Mouse (Mus musculus) megakaryocyte, adult 5-6 weeks (primary cell): Measurements from ENCODE around the gene Lrcol1. TPM values are rescaled to one million over a fixed set of nuclear protein-coding genes. Genes with fewer than 3 reads are reported as not detected.

Source experiments
- ATAC-seq: 2 replicates; pipeline ENCODE4 v1.8.0; 2016; ENCODE audit warnings: mild to moderate bottlenecking, inconsistent platforms; ENCODE audit not compliant: poor library complexity, severe bottlenecking
- total RNA-seq, 2 experiments: library from RNA; stranded (forward) in 1 of 2; stranded (reverse) in 1 of 2; fragments of 153-499, 151-499 nt in 1 of 2; fragments of 221-1000, 200-1000 nt in 1 of 2; gene quantifications; 2 replicates each; pipeline versions ENCODE4 v1.2.3 to v1.2.4; 2015 to 2017

Gene Lrcol1
- total RNA-seq (2015) (not detected in 2 replicates), total RNA-seq (2017) (not detected in 2 replicates)

GRCm38 (mm10) chr5:110344524-110344923 lies at the start of gene Lrcol1:
Lrcol1 (plus strand) TSS chr5:110344730.
- ATAC-seq: no peak

GRCm38 (mm10) chr5:110296637-110297036 lies 47.9 kb upstream of the Lrcol1 start:
- ATAC-seq: no peak

GRCm38 (mm10) chr5:110300591-110300990 lies 43.9 kb upstream of the Lrcol1 start:
- ATAC-seq: no peak

DNA sequence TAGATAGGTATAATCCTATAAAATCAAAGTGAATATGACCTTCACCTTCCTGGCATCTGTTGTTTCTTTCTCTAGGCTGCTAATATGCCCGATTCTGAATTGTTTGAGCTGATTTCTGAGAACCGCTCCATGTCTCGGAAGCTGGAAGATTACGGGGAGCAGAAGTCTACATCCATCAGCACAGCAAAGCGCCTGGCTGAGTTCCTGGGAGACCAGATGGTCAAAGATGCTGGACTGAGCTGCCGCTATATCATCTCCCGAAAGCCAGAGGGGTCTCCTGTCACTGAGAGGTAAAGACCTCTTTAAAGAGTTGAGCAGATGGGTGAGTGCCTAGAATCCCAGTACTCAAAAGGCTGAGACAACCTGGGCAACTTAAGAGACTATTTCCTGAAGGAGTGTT lies 35.7 kb upstream of the Lrcol1 start:
- ATAC-seq: no peak

DNA sequence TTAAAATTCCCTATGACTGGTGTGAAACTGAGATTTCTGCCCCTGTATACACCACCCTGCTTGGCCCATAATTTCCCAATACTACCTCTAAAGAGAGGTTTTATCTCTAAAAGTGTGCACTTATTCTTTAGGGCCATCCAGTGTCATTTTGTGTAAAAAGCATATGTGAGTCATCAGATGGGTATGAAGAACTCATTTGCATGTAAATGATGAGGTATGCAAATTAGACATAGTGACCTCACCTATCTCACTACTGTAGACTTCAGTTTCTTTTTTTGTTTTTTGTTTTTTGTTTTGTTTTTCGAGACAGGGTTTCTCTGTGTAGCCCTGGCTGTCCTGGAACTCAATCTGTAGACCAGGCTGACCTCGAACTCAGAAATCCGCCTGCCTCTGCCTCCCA lies 31.4 kb upstream of the Lrcol1 start:
- no peak for ATAC-seq

DNA sequence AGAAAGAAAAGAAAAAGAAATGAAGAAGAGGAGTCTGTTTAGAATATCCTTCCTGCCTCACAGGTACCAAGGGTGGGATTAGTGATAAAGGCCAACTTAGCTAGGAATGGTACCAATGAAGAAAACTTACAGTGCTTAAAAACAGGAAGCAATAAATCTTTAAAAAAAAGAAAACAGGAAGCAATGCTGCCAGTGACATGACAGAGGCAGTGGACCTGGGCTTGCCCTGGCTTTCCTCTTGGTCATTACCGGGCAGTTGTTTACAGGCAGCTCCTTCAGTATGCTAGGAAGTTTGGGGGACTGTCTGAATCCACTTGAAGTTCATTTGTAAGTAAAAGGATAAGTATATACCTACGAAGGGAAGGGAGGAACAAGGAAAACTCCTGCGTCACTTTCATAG lies 14.0 kb upstream of the Lrcol1 start:
- ATAC-seq: peak; percentile 49; the same call in 1 of the 2 replicates

- no peak for ATAC-seq
Measured at GRCm38 (mm10) chr5:110338792-110339191, 5.7 kb upstream of the Lrcol1 start.

DNA sequence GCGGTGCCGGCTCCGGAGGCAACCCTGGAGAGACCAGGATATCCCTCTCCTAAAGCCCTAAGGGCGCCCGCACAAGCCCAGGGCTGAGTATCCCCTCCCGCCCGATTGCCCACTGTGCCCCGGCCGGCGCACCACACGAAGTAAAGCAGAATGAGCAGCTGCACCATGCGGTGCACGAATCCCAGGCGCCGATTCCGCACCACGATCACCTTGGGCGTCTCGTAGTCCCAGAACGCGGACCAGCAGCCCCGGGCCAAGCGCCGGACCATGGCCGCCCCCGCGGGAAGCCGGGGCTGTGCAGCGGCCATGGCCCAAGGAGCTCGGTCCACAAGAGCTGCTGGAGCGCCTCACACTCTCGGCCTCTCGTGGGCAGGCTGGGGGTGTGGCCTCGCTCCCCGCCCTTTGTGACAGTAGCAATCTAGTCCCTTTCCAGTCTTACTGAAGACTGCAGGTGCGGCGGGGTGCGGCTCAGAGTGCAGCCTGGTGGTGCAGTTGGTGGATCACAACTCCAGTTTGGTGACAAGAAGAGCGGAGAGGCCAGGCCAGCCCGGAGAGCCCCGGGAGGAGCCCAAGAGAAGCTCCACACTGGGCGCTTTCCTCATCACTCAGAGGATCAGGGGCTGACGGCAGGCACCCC lies 1.8 kb upstream of the Lrcol1 start, which contains the start of gene P2rx2:
P2rx2 (minus strand) TSS at position 565 of the 637 bp plus-strand sequence.
- ATAC-seq: peak; percentile 39; the same call in 1 of the 2 replicates

DNA sequence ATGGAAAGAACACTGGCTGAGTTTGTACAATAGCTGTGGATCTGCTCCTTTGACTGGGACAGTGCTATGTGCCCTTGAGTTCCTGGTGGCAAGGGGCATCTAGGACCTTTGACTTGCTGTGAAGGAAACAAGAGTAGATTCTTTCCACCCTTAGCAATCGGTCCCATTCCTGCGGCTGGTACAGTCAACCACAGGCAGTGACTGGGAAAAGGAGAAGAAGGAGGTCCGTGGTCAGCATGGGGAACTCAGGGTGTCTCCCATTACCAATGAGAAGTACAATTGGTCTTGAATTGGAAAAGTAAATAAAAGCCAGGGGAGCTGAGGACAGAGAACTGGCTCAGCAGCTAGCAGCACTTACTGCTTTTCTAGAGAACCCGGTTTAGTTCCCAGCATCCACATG lies 1.0 kb downstream of the Lrcol1 start:
- peak; percentile 53 for ATAC-seq

GRCm38 (mm10) chr5:110347006-110347405 lies 2.5 kb downstream of the Lrcol1 start:
- ATAC-seq: no peak

- peak; percentile 39; the same call in 1 of the 2 replicates for ATAC-seq
Measured at GRCm38 (mm10) chr5:110354716-110355115, 10.2 kb downstream of the Lrcol1 start.

- ATAC-seq: peak; percentile 93
Measured at GRCm38 (mm10) chr5:110357531-110358179, 13.1 kb downstream of the Lrcol1 start.

DNA sequence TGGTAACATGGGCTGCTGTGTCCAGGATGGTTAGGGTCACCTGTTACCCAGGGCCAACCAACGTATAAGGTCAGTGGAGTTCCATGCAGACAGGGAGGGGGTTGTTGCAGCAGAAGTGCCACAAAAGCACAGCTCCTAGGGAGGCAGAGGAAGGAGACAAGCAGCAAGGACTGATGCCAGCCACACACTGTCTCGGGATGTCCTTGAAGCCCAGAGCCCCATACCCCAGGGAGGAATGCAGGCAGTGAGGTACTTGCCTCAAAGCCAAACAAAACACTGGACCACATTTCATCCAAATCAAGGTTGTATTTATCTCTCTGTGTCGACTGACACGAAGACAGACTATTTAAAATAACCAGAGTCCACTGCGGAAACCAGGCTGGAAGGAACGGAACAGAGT lies 16.9 kb downstream of the Lrcol1 start:
- no peak for ATAC-seq

GRCm38 (mm10) chr5:110362813-110363178 lies 18.3 kb downstream of the Lrcol1 start:
- no peak for ATAC-seq

- peak; percentile 88 for ATAC-seq
Measured at GRCm38 (mm10) chr5:110363179-110363821, 18.8 kb downstream of the Lrcol1 start.

- ATAC-seq: 0 out of 2 replicates have a peak, but pooled peaks have one; percentile 9
Measured at GRCm38 (mm10) chr5:110363822-110364545, 19.5 kb downstream of the Lrcol1 start.

GRCm38 (mm10) chr5:110376802-110377433 lies 32.4 kb downstream of the Lrcol1 start:
- peak; percentile 81 for ATAC-seq

- ATAC-seq: no peak
Measured at GRCm38 (mm10) chr5:110378181-110378583, 33.7 kb downstream of the Lrcol1 start.

DNA sequence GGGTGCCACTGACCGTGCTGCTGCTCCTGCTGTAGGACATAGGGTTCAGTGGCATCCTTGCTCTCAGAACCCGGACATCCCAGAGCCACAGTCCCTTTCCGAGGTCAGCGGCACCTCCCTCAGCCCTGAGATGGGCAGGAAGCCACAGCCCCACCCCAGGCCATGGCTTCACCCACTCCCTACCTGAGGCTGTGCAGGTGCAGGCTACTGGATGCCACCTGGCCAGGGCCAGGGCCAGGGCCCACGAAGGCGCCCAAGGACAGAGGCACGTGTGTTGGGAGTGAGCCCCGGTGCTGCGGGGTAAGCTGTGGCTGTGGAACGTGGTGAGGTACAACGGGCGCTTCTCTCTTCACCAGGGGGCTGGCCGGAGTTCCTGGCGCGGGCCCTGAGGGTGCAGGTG lies 34.6 kb downstream of the Lrcol1 start:
- no peak for ATAC-seq

DNA sequence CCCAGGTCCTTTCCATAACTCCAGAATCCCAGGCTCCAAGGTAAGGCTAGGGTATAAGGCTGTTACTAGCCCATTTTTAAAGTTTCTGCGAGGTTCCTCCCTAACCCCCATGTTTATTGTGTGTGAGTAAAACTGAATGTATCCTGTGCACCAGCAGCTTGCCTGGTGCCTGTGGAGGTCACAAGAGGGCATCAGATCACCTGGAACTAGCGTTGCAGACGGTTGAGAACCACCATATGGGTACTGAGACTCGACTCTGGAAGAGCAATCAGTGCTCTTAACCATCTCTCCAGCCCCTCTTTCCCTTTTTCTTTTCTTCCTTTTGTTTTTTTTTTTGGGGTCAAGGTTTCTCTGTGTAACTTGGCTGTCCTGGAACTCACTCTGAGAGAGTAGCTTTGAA lies 35.3 kb downstream of the Lrcol1 start:
- no peak for ATAC-seq

DNA sequence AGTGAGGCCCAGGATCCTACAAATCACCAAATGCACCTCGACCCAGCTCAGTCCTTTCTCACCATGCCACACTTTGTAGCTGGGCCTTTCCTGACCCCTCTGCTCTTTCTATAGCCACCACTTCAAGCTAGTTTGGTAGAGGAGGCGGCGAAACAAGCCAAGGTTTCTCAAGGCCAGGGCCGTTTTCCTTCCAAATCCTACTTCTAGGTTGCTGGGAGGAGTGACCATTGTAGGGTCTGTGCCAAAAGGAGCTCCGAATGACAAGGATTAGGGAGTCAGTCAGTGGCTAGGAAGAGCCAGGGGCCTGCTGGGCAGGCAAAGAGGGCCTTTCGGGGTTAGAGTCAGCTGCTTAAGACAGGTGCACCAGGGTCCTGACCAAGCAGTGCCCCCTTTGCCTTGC lies 40.0 kb downstream of the Lrcol1 start:
- ATAC-seq: no peak
